Mouse (Mus musculus) thymus, adult 2 months (tissue): ENCODE results near the gene Kxd1. TPM values are rescaled to one million over a fixed set of nuclear protein-coding genes. Genes with fewer than 3 reads are reported as not detected.

ENCODE experiments used
- DNase-seq: peaks from one replicate; pipeline ENCODE4 v3.0.0; 2021
- H3K27ac ChIP-seq: fragments of 200-500 bp; 2 replicates; pipeline ENCODE4 v1.5.1; 2012; ENCODE audit warnings: low read length, control low read depth; ENCODE audit not compliant: control insufficient read depth, insufficient read depth
- H3K27me3 ChIP-seq: fragments of 200-500 bp; 2 replicates; pipeline ENCODE4 v1.6.1; 2012; ENCODE audit warnings: mild to moderate bottlenecking, low read length, moderate library complexity, mixed read lengths; ENCODE audit not compliant: control insufficient read depth, insufficient read depth
- H3K36me3 ChIP-seq: fragments of 200-500 bp; 2 replicates; pipeline ENCODE4 v1.6.1; 2012; ENCODE audit warnings: mild to moderate bottlenecking, low read length, moderate library complexity; ENCODE audit not compliant: control insufficient read depth, insufficient read depth
- H3K4me1 ChIP-seq: fragments of 200-500 bp; replicated peaks from 2 replicates; pipeline ENCODE4 v1.6.1; 2012; ENCODE audit warnings: low read length; ENCODE audit not compliant: control insufficient read depth, insufficient read depth
- H3K4me3 ChIP-seq: fragments of 200-500 bp; 2 replicates; pipeline ENCODE4 v1.5.1; 2012; ENCODE audit warnings: mild to moderate bottlenecking, low read length, control low read depth, moderate library complexity; ENCODE audit not compliant: control insufficient read depth, insufficient read depth
- CTCF ChIP-seq: fragments of 200-500 bp; IDR thresholded peaks from 2 replicates; pipeline ENCODE4 v1.5.1; 2012; ENCODE audit warnings: mild to moderate bottlenecking, control low read depth, low read length, moderate library complexity, borderline replicate concordance; ENCODE audit not compliant: control insufficient read depth, poor library complexity, insufficient read depth; ENCODE audit errors: extremely low read depth
- POLR2A ChIP-seq: fragments of 200-500 bp; IDR thresholded peaks from 2 replicates; pipeline ENCODE4 v1.6.1; 2012; ENCODE audit warnings: mild to moderate bottlenecking, low read length, control low read depth, moderate library complexity; ENCODE audit not compliant: control insufficient read depth, poor library complexity, insufficient read depth; ENCODE audit errors: extremely low read depth
- WGBS: fragments of 180-500 bp; shearing (Covaris S2); methylation state at CpG from one replicate; pipeline ENCODE4 v1.1.7; 2018; 5-methylcytosine and 5-hydroxymethylcytosine counted together
- polyA plus RNA-seq: library from polyadenylated mRNA; depleted of rRNA; stranded (reverse); fragments of >200 nt; gene quantifications from 2 replicates; pipeline ENCODE4 v1.2.3, GENCODE M21; 2012; rRNA removed

Kxd1 gene
- polyA plus RNA-seq: 72.7 and 86.7 TPM in 2 replicates

DNA sequence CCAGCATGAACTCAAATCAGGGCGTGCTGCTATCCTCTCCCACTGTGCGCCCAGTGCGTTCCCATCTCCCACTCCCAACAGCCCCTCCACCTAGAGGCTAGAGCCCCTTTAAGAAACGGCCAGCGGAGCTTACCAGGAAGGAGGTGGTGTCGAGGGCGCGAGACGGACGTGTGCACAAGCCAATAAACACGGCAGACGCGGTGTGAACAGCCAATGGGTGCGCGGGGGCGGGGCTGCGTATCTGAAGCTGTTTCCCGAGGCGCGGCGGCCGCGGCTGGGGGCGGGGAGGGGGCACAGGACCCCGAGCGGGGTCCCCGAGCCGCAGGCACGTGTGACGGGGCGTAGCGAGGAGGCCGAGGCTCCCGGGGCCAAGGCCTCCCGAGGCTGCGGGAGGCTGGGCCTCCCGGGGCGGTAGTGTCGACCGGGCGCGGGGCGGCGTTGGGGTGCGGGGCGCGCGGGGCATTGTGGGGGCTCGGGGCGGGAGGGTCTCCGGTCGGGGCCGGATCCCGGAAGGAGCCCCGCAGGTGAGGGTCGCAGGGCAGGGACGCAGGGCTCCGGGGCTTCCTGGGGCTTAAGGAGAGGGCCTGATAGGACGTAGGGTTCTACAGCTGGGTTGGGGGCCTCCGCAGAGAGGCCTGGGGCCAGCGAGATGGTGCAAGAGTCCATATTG is at the start of gene Kxd1, which contains the start of gene Fkbp8:
Gene Kxd1, minus strand, starts transcription at position 445 of the 670 bp plus-strand sequence.
Gene Fkbp8, plus strand, starts transcription at position 213 of the 670 bp plus-strand sequence.
- Histone ChIP-seq H3K27me3 (no peaks in the 10 kb centered on the region), H3K4me1 (peaks cover 15% of the 10 kb centered on the region), H3K4me3 (peak within 1 kb of the TSS; percentile 94), H3K36me3 (peaks cover 17% of the 10 kb centered on the region), H3K27ac (peak within 1 kb of the TSS; percentile 59; the same call in 1 of the 2 replicates)
- TF ChIP-seq POLR2A: peak; percentile 84
- TF ChIP-seq CTCF: no peak
- under 1% methylated on average over 56 of the region's 61 CpGs for whole genome bisulfite sequencing
- peak; percentile 98 for DNase-seq

DNA sequence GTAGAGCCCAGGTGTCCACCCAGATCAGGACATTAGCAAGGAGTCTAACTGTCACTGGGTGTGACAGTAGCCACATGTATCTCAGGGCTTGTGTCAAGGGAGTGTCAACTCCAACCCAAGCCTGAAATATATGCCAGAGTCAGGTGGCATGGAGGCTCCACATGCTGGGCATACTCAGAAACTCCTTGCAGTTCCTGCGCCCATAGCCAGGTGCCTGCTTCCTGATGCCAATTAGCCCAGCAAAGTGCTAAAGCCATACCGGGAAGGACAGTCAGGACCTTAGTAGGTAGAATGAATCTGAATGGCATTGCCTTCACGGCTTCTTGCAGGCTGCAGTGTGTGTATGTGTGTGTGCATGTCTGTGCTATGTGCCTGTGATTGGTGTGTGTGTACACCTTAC is 49.5 kb upstream of the Kxd1 start:
- Histone ChIP-seq H3K4me3 (no peak overlapping the region), H3K36me3 (peaks cover 26% of the 10 kb centered on the region), H3K27me3 (no peaks in the 10 kb centered on the region), H3K27ac (no peak overlapping the region), H3K4me1 (no peaks in the 10 kb centered on the region)
- no peak for TF ChIP-seq POLR2A
- TF ChIP-seq CTCF: no peak
- DNase-seq: no peak
- 98% methylated on average over 3 of the region's 3 CpGs for WGBS

DNA sequence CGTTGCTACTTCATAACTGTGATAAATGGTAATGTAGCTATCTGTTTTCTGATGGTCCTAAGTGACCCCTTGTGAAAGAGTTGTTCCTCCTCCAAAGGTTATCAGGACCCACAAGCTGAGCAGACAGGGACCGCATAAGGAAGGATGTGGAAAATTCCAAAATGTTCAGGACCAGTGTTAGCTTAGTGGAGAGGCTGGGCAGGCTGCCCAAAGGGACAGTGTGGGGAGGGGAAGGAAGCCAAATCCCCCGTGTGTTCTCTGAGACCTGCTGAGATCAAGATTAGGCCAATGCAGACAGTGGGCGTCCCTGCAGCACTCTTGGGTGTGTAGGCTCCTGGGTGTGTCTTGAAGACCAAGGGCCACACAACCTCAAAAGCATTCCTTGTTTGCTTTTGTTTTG is 47.2 kb upstream of the Kxd1 start:
- 79% methylated on average over 4 of the region's 4 CpGs for WGBS
- no peak for DNase-seq
- H3K27ac ChIP-seq: no peak overlapping the region

DNA sequence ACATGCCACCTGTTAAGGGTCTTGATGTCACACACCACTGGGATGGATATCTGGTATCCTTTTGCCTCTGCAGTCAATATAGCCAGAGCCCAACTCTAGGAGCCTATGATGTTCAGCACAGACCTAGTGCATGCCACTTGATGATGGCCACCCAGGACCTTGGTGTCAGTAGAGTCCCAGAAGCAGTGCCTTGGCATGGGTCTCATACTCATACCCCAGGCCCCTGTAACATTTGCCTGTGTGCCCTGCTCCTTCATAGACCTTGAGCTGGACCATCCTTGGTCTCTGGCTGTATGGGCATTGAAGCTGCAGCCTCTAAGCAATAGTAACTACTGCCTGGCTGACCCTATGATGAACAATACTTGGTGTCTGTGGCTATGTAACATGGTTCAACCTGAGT is 46.5 kb upstream of the Kxd1 start:
- H3K36me3 ChIP-seq: peaks cover 6% of the 10 kb centered on the region; the same call in 1 of the 2 replicates
- H3K27me3 ChIP-seq: no peaks in the 10 kb centered on the region
- H3K27ac ChIP-seq: no peak overlapping the region
- H3K4me1 ChIP-seq: no peaks in the 10 kb centered on the region
- TF ChIP-seq CTCF: no peak
- TF ChIP-seq POLR2A: no peak
- no peak for DNase-seq
- no peak overlapping the region for H3K4me3 ChIP-seq

More for the DNA sequence above, 47.2 kb upstream of the Kxd1 start:
- Histone ChIP-seq H3K4me3 (no peak overlapping the region), H3K4me1 (no peaks in the 10 kb centered on the region), H3K36me3 (peaks cover 6% of the 10 kb centered on the region; the same call in 1 of the 2 replicates), H3K27me3 (no peaks in the 10 kb centered on the region)
- no peak for TF ChIP-seq CTCF
- TF ChIP-seq POLR2A: no peak

DNA sequence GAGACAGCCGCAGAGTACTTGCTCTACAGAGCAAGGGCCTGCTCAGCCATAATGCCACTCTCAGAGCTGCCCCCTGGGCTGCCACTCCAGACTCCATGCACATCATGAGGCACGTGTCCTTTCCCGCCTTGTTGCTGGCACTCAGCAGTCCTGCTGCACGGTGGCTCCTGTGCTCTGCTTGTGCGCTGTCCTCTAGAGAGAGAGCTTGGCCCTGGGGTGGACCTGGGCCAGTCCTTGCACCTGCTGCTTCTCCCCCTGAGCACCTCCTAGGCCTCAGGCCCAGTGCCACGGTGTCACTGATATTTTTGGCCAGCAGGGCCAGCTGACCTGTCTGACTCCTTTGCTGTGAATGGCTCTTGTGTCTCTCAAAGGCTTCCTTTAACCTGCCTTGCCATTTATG is 43.2 kb upstream of the Kxd1 start:
- Histone ChIP-seq H3K4me1 (peaks cover 7% of the 10 kb centered on the region), H3K4me3 (no peak overlapping the region), H3K27ac (no peak overlapping the region), H3K27me3 (no peaks in the 10 kb centered on the region), H3K36me3 (peaks cover 6% of the 10 kb centered on the region; the same call in 1 of the 2 replicates)
- 91% methylated on average over 6 of the region's 6 CpGs for WGBS
- DNase-seq: no peak
- TF ChIP-seq CTCF: no peak
- TF ChIP-seq POLR2A: no peak

DNA sequence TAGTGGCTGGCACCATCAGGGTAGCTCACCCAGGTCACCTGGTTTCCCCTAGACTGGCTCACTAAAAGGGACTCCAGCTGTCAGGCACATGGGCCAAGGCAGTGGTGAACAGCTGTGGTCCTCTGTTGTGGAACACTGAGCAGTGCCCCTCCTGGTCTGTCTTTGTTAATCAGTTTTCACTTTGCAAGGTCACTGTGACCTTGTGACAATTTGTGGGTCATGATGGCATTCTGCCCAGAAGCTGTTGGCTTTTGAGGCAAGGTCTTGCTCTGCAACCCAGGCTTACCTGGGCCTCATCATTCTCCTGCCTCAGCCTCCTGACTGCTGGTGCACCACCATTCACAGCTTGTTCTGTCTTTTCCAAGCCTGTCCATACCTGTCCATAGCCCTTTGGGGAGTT is 42.6 kb upstream of the Kxd1 start:
- no peaks in the 10 kb centered on the region for H3K27me3 ChIP-seq
- TF ChIP-seq CTCF (no peak), POLR2A (no peak)
- no peak overlapping the region for H3K4me3 ChIP-seq
- peaks cover 6% of the 10 kb centered on the region; the same call in 1 of the 2 replicates for H3K36me3 ChIP-seq
- DNase-seq: no peak
- no peak overlapping the region for H3K27ac ChIP-seq
- H3K4me1 ChIP-seq: peaks cover 11% of the 10 kb centered on the region
